Mouse (Mus musculus) heart, embryonic 13.5 days (tissue): Measurements from ENCODE around the gene Cldn18. TPM values are rescaled to one million over a fixed set of nuclear protein-coding genes. Genes with fewer than 3 reads are reported as not detected.

Experiments
- ATAC-seq: fragments of 200-750 bp; cut with Nextera tagmentation; 2 replicates; pipeline ENCODE4 v1.8.0; 2017; ENCODE audit warnings: moderate TSS enrichment; ENCODE audit not compliant: insufficient number of reproducible peaks, low FRiP score, low TSS enrichment; ENCODE audit errors: extremely low read depth
- H3K27ac ChIP-seq: fragments of 300-500 bp; sonication (generic); replicated peaks from 2 replicates; pipeline ENCODE4 v1.5.1; 2015; ENCODE audit warnings: moderate library complexity, mild to moderate bottlenecking, inconsistent platforms
- H3K27me3 ChIP-seq: fragments of 300-500 bp; sonication (generic); replicated peaks from 2 replicates; pipeline ENCODE4 v1.6.1; 2015; ENCODE audit warnings: mild to moderate bottlenecking, inconsistent platforms
- H3K36me3 ChIP-seq: fragments of 300-500 bp; sonication (generic); 2 replicates; pipeline ENCODE4 v1.6.1; 2015; ENCODE audit warnings: mild to moderate bottlenecking, inconsistent platforms
- H3K4me1 ChIP-seq: fragments of 300-500 bp; sonication (generic); 2 replicates; pipeline ENCODE4 v1.6.1; 2015; ENCODE audit warnings: inconsistent platforms
- H3K4me2 ChIP-seq: fragments of 300-500 bp; sonication (generic); 2 replicates; pipeline ENCODE4 v1.6.1; 2015; ENCODE audit warnings: inconsistent platforms, mild to moderate bottlenecking, moderate library complexity
- H3K4me3 ChIP-seq: fragments of 300-500 bp; sonication (generic); 2 replicates; pipeline ENCODE4 v1.5.1; 2015; ENCODE audit warnings: moderate library complexity, mild to moderate bottlenecking, inconsistent platforms
- H3K9ac ChIP-seq: fragments of 300-500 bp; sonication (generic); 2 replicates; pipeline ENCODE4 v1.6.1; 2015; ENCODE audit warnings: inconsistent platforms, mild to moderate bottlenecking, moderate library complexity
- H3K9me3 ChIP-seq: fragments of 300-500 bp; sonication (generic); 2 replicates; pipeline ENCODE4 v1.6.1; 2016; ENCODE audit warnings: inconsistent platforms
- WGBS: fragments of 180-500 bp; shearing (Covaris S2); methylation state at CpG from one replicate; pipeline ENCODE4 v1.1.7; 2015; ENCODE audit warnings: mixed read lengths; 5-methylcytosine and 5-hydroxymethylcytosine counted together
- polyA plus RNA-seq: library from polyadenylated mRNA; unstranded; fragments of >200 nt; fragmentation: Nextera tagmentation; extraction: Ambion mirVana; gene quantifications from 2 replicates; pipeline ENCODE4 v1.2.1, GENCODE M21; 2015

Cldn18 gene
- polyA plus RNA-seq, 1 experiment from 2014 or later: 3.3 TPM

DNA sequence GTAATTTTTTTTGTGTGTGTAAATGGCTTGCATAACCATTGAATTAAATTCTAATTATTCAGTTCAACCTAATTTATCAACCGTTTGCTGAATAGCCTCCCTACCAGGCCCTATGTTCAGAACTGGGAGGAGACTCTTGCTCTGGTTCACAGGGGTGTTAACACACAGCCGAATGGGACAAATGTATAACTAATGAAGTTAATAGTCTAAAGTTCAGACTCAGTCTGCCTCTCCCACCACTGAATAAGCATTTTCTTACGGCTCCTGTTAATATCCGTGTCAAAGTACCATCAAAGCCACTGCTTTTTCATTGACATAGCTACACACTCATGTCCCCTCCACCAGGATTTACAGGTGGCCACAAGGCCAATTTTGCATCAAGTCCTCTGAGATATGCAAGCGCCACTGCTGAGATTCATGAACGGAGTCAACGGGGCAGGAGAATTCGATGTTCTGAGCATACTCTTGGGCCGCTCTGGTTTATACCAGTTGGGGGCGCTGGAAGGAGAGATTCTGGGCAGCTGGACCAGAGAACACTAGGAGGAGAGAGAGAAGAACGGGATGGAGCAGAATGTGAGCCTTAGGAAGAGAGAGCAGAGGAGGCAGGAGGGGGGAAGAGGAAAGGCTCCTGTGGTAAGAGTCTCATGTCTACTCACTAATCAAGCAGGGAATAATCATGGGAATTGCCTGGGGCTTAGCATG lies 9.5 kb downstream of the Cldn18 start:
- peaks cover 3% of the 10 kb centered on the region; the same call in 1 of the 2 replicates for H3K4me1 ChIP-seq
- no peak overlapping the region for H3K9ac ChIP-seq
- no peaks in the 10 kb centered on the region for H3K36me3 ChIP-seq
- H3K9me3 ChIP-seq: no peaks in the 10 kb centered on the region
- WGBS: 67% methylated on average over 11 of the region's 11 CpGs
- H3K27ac ChIP-seq: no peak overlapping the region
- H3K4me3 ChIP-seq: no peak overlapping the region
- no peaks in the 10 kb centered on the region for H3K27me3 ChIP-seq
- no peak overlapping the region for H3K4me2 ChIP-seq
- no peak for ATAC-seq

GRCm38 (mm10) chr9:99706264-99706663 lies 10.8 kb downstream of the Cldn18 start:
- peaks cover 3% of the 10 kb centered on the region; the same call in 1 of the 2 replicates for H3K4me1 ChIP-seq
- no peak overlapping the region for H3K9ac ChIP-seq
- no peak overlapping the region for H3K27ac ChIP-seq
- 77% methylated on average over 6 of the region's 6 CpGs for WGBS
- H3K4me2 ChIP-seq: no peak overlapping the region
- no peaks in the 10 kb centered on the region for H3K9me3 ChIP-seq
- no peak for ATAC-seq
- H3K36me3 ChIP-seq: no peaks in the 10 kb centered on the region
- H3K27me3 ChIP-seq: no peaks in the 10 kb centered on the region
- no peak overlapping the region for H3K4me3 ChIP-seq

- WGBS: 63% methylated on average over 6 of the region's 6 CpGs
- Histone ChIP-seq H3K36me3 (no peaks in the 10 kb centered on the region), H3K27me3 (no peaks in the 10 kb centered on the region), H3K9ac (no peak overlapping the region), H3K4me3 (no peak overlapping the region), H3K27ac (no peak overlapping the region), H3K9me3 (no peaks in the 10 kb centered on the region), H3K4me1 (peaks cover 3% of the 10 kb centered on the region; the same call in 1 of the 2 replicates), H3K4me2 (no peak overlapping the region)
- ATAC-seq: no peak
These were observed 13.4 kb downstream of the Cldn18 start for GRCm38 (mm10) chr9:99703711-99704110.

GRCm38 (mm10) chr9:99702215-99702614 lies 14.9 kb downstream of the Cldn18 start:
- no peak overlapping the region for H3K27ac ChIP-seq
- H3K4me3 ChIP-seq: no peak overlapping the region
- no peaks in the 10 kb centered on the region for H3K36me3 ChIP-seq
- ATAC-seq: no peak
- H3K27me3 ChIP-seq: no peaks in the 10 kb centered on the region
- WGBS: 56% methylated on average over 6 of the region's 6 CpGs
- peaks cover 3% of the 10 kb centered on the region; the same call in 1 of the 2 replicates for H3K4me1 ChIP-seq
- no peak overlapping the region for H3K4me2 ChIP-seq
- 0 out of 2 replicates have a peak, but pooled peaks cover 3% of the 10 kb centered on the region for H3K9me3 ChIP-seq
- H3K9ac ChIP-seq: no peak overlapping the region

DNA sequence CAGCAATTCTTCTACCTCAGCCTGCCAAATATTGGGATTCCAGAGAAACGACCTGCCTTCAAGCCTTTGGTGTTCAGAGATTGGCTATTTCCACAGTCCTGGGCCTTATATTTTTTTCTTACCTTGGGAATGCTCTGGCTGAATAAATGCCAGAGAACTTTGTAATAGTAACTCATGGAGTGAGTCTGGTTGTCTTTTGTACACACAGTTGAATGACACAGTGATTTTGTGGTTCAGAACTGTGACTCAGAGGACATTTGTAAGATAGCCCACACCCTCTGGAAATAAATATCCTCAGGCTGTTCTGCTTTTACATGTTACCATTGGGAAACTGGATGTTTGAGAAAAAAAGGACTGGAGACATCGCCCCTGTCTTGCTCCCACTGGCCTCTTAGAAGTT lies 15.9 kb downstream of the Cldn18 start:
- 0 out of 2 replicates have a peak, but pooled peaks cover 9% of the 10 kb centered on the region for H3K9me3 ChIP-seq
- no peak overlapping the region for H3K4me3 ChIP-seq
- H3K4me2 ChIP-seq: no peak overlapping the region
- WGBS: 81% methylated on average over 2 of the region's 2 CpGs
- ATAC-seq: no peak
- H3K9ac ChIP-seq: no peak overlapping the region
- H3K27ac ChIP-seq: no peak overlapping the region
- H3K36me3 ChIP-seq: no peaks in the 10 kb centered on the region
- peaks cover 3% of the 10 kb centered on the region; the same call in 1 of the 2 replicates for H3K4me1 ChIP-seq
- no peaks in the 10 kb centered on the region for H3K27me3 ChIP-seq

GRCm38 (mm10) chr9:99699752-99700389 lies 17.2 kb downstream of the Cldn18 start:
- Histone ChIP-seq H3K9me3 (0 out of 2 replicates have a peak, but pooled peaks cover 9% of the 10 kb centered on the region), H3K4me1 (peaks cover 3% of the 10 kb centered on the region; the same call in 1 of the 2 replicates)
- WGBS: 67% methylated on average over 2 of the region's 2 CpGs

DNA sequence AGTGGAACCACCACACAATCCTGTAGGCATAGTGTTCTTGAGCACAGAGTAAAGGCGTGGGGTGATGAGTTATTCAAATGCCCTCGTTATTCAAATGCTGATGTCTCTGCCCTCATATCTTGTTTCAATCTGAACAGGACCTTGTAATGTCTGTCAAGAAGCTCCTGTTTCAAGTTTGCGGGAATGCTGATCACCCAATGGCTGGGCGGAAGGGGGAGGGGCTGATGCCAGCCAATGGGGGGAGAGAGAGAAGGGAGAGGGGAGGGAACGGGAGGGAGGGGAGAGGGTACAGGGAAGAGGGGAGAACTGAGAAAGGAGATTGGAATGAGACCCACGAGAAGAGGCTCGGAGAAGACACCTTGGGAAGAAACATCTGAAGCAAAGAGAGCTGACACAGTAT lies 22.1 kb downstream of the Cldn18 start:
- WGBS: 50% methylated on average over 7 of the region's 7 CpGs
- Histone ChIP-seq H3K9ac (no peak overlapping the region), H3K4me3 (no peak overlapping the region), H3K4me1 (no peaks in the 10 kb centered on the region), H3K27me3 (no peaks in the 10 kb centered on the region), H3K36me3 (no peaks in the 10 kb centered on the region), H3K9me3 (0 out of 2 replicates have a peak, but pooled peaks cover 9% of the 10 kb centered on the region), H3K4me2 (no peak overlapping the region), H3K27ac (no peak overlapping the region)
- no peak for ATAC-seq

More at GRCm38 (mm10) chr9:99699752-99700389, 17.2 kb downstream of the Cldn18 start:
- Histone ChIP-seq H3K9ac (no peak overlapping the region), H3K4me3 (no peak overlapping the region), H3K27me3 (no peaks in the 10 kb centered on the region), H3K27ac (no peak overlapping the region), H3K36me3 (no peaks in the 10 kb centered on the region), H3K4me2 (no peak overlapping the region)
- ATAC-seq: no peak

- no peak for ATAC-seq
These were observed 26.7 kb downstream of the Cldn18 start for GRCm38 (mm10) chr9:99690386-99690785.

DNA sequence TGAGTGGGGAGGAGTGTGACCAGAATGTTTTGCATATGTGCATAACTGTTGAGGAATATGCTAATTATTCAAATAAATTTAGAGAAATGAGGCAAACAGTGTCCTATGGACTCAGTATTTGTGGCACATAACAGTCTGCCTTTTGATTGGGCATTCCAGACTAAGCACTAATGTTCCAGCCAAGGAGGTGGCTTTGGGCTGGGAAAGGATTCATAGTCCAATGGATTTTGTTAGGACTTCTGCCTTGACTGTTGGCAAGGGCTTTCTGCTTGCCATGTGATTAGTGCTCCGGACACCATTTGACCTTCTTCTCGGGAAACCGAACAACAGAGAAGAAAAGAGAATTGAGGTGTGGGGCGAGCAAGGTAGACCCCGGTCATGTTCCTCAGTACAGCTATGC lies 27.3 kb downstream of the Cldn18 start:
- Histone ChIP-seq H3K9ac (no peak overlapping the region), H3K27ac (no peak overlapping the region), H3K9me3 (no peaks in the 10 kb centered on the region), H3K4me2 (no peak overlapping the region), H3K4me1 (no peaks in the 10 kb centered on the region), H3K36me3 (no peaks in the 10 kb centered on the region), H3K27me3 (no peaks in the 10 kb centered on the region), H3K4me3 (no peak overlapping the region)
- no peak for ATAC-seq
- 85% methylated on average over 5 of the region's 5 CpGs for WGBS

More at GRCm38 (mm10) chr9:99690386-99690785, 26.7 kb downstream of the Cldn18 start:
- Histone ChIP-seq H3K4me2 (no peak overlapping the region), H3K4me3 (no peak overlapping the region), H3K27me3 (no peaks in the 10 kb centered on the region), H3K36me3 (no peaks in the 10 kb centered on the region), H3K27ac (no peak overlapping the region), H3K4me1 (no peaks in the 10 kb centered on the region), H3K9me3 (no peaks in the 10 kb centered on the region), H3K9ac (no peak overlapping the region)
- WGBS: 74% methylated on average over 7 of the region's 7 CpGs

GRCm38 (mm10) chr9:99685536-99686231 lies 31.4 kb downstream of the Cldn18 start:
- Histone ChIP-seq H3K4me1 (peaks cover 17% of the 10 kb centered on the region), H3K4me2 (no peak overlapping the region), H3K4me3 (no peak overlapping the region), H3K27me3 (no peaks in the 10 kb centered on the region), H3K9me3 (no peaks in the 10 kb centered on the region), H3K27ac (no peak overlapping the region), H3K9ac (no peak overlapping the region), H3K36me3 (no peaks in the 10 kb centered on the region)
- 52% methylated on average over 5 of the region's 5 CpGs for WGBS
- ATAC-seq: no peak

DNA sequence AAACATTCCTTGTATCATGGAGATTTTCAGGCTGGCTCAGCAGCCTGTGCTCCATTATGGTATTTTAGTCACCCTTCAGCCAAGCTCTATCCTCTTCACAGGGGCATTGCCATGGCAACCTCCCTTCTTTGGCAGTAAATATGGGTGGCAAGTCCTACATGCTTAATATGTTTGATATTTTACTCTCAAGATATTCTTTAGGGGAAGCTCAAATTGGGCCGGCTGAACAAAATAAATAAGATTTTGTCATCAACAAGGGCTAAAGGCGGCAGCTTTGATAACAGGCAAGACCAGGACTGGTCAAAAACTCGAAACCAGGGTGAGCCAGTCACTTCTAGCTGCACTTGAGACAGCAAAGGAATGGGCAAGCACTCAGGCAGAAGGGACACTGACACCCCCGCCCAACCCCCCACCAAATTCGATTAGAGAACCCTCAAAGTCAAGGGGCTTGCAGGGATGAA lies 32.0 kb downstream of the Cldn18 start:
- H3K4me1 ChIP-seq: peaks cover 17% of the 10 kb centered on the region
- H3K27ac ChIP-seq: no peak overlapping the region
- no peaks in the 10 kb centered on the region for H3K9me3 ChIP-seq
- H3K27me3 ChIP-seq: no peaks in the 10 kb centered on the region
- no peak overlapping the region for H3K4me2 ChIP-seq
- H3K9ac ChIP-seq: no peak overlapping the region
- H3K36me3 ChIP-seq: no peaks in the 10 kb centered on the region
- 50% methylated on average over 5 of the region's 5 CpGs for WGBS
- ATAC-seq: no peak
- no peak overlapping the region for H3K4me3 ChIP-seq
